Mouse (Mus musculus) lung, adult 2 months (tissue): ENCODE data around the gene Mpc2.

Experiments
- CTCF ChIP-seq: fragments of 200-500 bp; IDR thresholded peaks from 2 replicates; pipeline ENCODE4 v1.5.1; 2011; ENCODE audit warnings: mild to moderate bottlenecking, low read length, control low read depth; ENCODE audit not compliant: insufficient read depth
- POLR2A ChIP-seq: fragments of 200-500 bp; IDR thresholded peaks from 2 replicates; pipeline ENCODE4 v1.6.1; 2011; ENCODE audit warnings: low read depth, mild to moderate bottlenecking, control low read depth, low read length, borderline replicate concordance; ENCODE audit errors: extremely low read depth

DNA sequence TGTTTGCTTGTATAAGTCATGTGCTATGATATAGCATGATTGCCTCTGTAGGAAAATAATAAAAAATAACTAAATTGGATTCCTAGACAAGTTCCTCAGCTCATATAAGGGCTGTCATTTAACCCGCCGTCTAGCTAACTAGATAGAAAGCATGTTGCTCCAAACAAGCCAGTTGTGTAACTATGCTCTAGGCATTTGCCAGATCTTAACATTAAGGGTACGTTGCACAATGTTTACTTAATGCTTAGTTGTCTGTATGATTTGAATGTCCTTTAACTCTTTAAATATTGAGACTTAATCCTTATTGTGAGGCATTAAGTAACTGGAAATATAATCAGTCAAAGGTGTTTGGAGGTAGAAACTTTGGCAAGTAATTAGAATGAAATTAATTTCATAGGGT, 4.1 kb downstream of the Mpc2 start:
- TF ChIP-seq CTCF (no peak), POLR2A (no peak)
